Mouse (Mus musculus) heart, postnatal 36 days (tissue): Measurements from ENCODE around the gene Zhx3. TPM values are rescaled to one million over a fixed set of nuclear protein-coding genes. Genes with fewer than 3 reads are reported as not detected.

Source experiments
- DNase-seq, 2 experiments: peaks; one replicate each; pipeline ENCODE4 v3.0.0; 2021 to 2022
- intact Hi-C: fragments of 180-260 bp; cut with DNase I; formaldehyde crosslinking; loops from one replicate; pipeline ENCODE4 v1.15.1; 2025
- total RNA-seq, 2 experiments: library from RNA; stranded (reverse); gene quantifications; 2 replicates each; pipeline ENCODE4 v1.2.3; 2021

Zhx3 gene
- total RNA-seq, 2 experiments from 2014 or later, result 44.5 to 47.7 TPM

- peak; percentile 56 to 59 for DNase-seq
- intact Hi-C loops, result loop anchor here (2.0 to 5.0 kb wide), 3 partner anchors 53 to 98 kb away; no protein-coding TSS in a partner anchor
Observed at GRCm38 (mm10) chr2:160700271-160700670, 172.5 kb downstream of the Zhx3 start.

Other genes with a start within 250 kb of the Zhx3 start
- gene Top1, start 227.1 kb downstream of the Zhx3 start, total RNA-seq, result 10 to 100 TPM; 46.9 to 50.5 TPM
- 10 to 100 TPM; 56.7 to 73.1 TPM for gene Plcg1, start 141.7 kb downstream of the Zhx3 start, total RNA-seq
- gene Lpin3, start 7.7 kb upstream of the Zhx3 start, total RNA-seq, result 1 to 10 TPM; 4.1 to 7.0 TPM
- 1 to 10 TPM; 1.8 to 4.1 TPM for gene Emilin3, start 39.3 kb upstream of the Zhx3 start, total RNA-seq
- gene Chd6, start 236.1 kb upstream of the Zhx3 start, total RNA-seq, result 10 to 100 TPM; 56.5 to 64.0 TPM